Mouse (Mus musculus) hindbrain, embryonic 13.5 days (tissue): ENCODE data around the gene Ptges2. TPM values are rescaled to one million over a fixed set of nuclear protein-coding genes. Genes with fewer than 3 reads are reported as not detected.

Source experiments
- ATAC-seq: fragments of 200-750 bp; cut with Nextera tagmentation; 2 replicates; pipeline ENCODE4 v1.8.0; 2017; ENCODE audit warnings: moderate TSS enrichment; ENCODE audit not compliant: low FRiP score
- H3K27ac ChIP-seq: fragments of 300-500 bp; sonication (generic); 2 replicates; pipeline ENCODE4 v1.5.1; 2015; ENCODE audit warnings: inconsistent platforms, mild to moderate bottlenecking, moderate library complexity
- H3K27me3 ChIP-seq: fragments of 300-500 bp; sonication (generic); 2 replicates; pipeline ENCODE4 v1.6.1; 2015; ENCODE audit warnings: mild to moderate bottlenecking, inconsistent platforms
- H3K36me3 ChIP-seq: fragments of 300-500 bp; sonication (generic); 2 replicates; pipeline ENCODE4 v1.6.1; 2015; ENCODE audit warnings: mild to moderate bottlenecking, inconsistent platforms
- H3K4me1 ChIP-seq: fragments of 300-500 bp; sonication (generic); replicated peaks from 2 replicates; pipeline ENCODE4 v1.6.1; 2015; ENCODE audit warnings: inconsistent platforms
- H3K4me2 ChIP-seq: fragments of 300-500 bp; sonication (generic); 2 replicates; pipeline ENCODE4 v1.6.1; 2015; ENCODE audit warnings: inconsistent platforms, mild to moderate bottlenecking, moderate library complexity
- H3K4me3 ChIP-seq: fragments of 300-500 bp; sonication (generic); 2 replicates; pipeline ENCODE4 v1.5.1; 2015; ENCODE audit warnings: mild to moderate bottlenecking, inconsistent platforms
- H3K9ac ChIP-seq: fragments of 300-500 bp; sonication (generic); 2 replicates; pipeline ENCODE4 v1.6.1; 2015; ENCODE audit warnings: mild to moderate bottlenecking, inconsistent platforms
- H3K9me3 ChIP-seq: fragments of 300-500 bp; sonication (generic); 2 replicates; pipeline ENCODE4 v1.6.1; 2016; ENCODE audit warnings: inconsistent platforms
- WGBS: fragments of 180-500 bp; shearing (Covaris S2); methylation state at CpG from one replicate; pipeline ENCODE4 v1.1.7; 2015; 5-methylcytosine and 5-hydroxymethylcytosine counted together
- polyA plus RNA-seq: library from polyadenylated mRNA; unstranded; fragments of >200 nt; fragmentation: Nextera tagmentation; extraction: Ambion mirVana; gene quantifications from 2 replicates; pipeline ENCODE4 v1.2.1, GENCODE M21; 2015

Gene Ptges2
- polyA plus RNA-seq, 1 experiment from 2014 or later = 41.2 TPM

GRCm38 (mm10) chr2:32407144-32407824 is 11.6 kb downstream of the Ptges2 start:
- no peak for ATAC-seq
- Histone ChIP-seq H3K9ac (no peak overlapping the region), H3K4me3 (no peak overlapping the region), H3K9me3 (no peaks in the 10 kb centered on the region), H3K4me2 (no peak overlapping the region), H3K36me3 (peaks cover 16% of the 10 kb centered on the region), H3K4me1 (no peaks in the 10 kb centered on the region), H3K27me3 (no peaks in the 10 kb centered on the region), H3K27ac (no peak overlapping the region)
- WGBS = 80% methylated on average over 7 of the region's 7 CpGs

GRCm38 (mm10) chr2:32408429-32409424 is 13.0 kb downstream of the Ptges2 start:
- Histone ChIP-seq H3K36me3 (peaks cover 3% of the 10 kb centered on the region), H3K9me3 (no peaks in the 10 kb centered on the region), H3K4me3 (no peak overlapping the region), H3K4me2 (no peak overlapping the region), H3K4me1 (no peaks in the 10 kb centered on the region), H3K27me3 (no peaks in the 10 kb centered on the region), H3K27ac (no peak overlapping the region), H3K9ac (no peak overlapping the region; the same call in 1 of the 2 replicates)
- 73% methylated on average over 25 of the region's 25 CpGs for WGBS
- ATAC-seq = no peak

GRCm38 (mm10) chr2:32411407-32411806 is 15.7 kb downstream of the Ptges2 start:
- 87% methylated on average over 7 of the region's 7 CpGs for WGBS
- ATAC-seq = no peak
- Histone ChIP-seq H3K9me3 (no peaks in the 10 kb centered on the region), H3K27me3 (no peaks in the 10 kb centered on the region), H3K4me1 (no peaks in the 10 kb centered on the region), H3K4me2 (no peak overlapping the region), H3K36me3 (peaks cover 29% of the 10 kb centered on the region), H3K4me3 (no peak overlapping the region), H3K9ac (no peak overlapping the region), H3K27ac (no peak overlapping the region)

GRCm38 (mm10) chr2:32412742-32413531 is 17.2 kb downstream of the Ptges2 start:
- no peak for ATAC-seq

GRCm38 (mm10) chr2:32413936-32414335 is 18.2 kb downstream of the Ptges2 start:
- Histone ChIP-seq H3K9ac (no peak overlapping the region), H3K36me3 (peaks cover 54% of the 10 kb centered on the region), H3K9me3 (no peaks in the 10 kb centered on the region), H3K4me1 (no peaks in the 10 kb centered on the region), H3K27ac (no peak overlapping the region), H3K27me3 (no peaks in the 10 kb centered on the region), H3K4me2 (no peak overlapping the region), H3K4me3 (no peak overlapping the region)
- WGBS = 66% methylated on average over 5 of the region's 5 CpGs
- ATAC-seq = no peak

More at GRCm38 (mm10) chr2:32412742-32413531, 17.2 kb downstream of the Ptges2 start:
- Histone ChIP-seq H3K36me3 (peaks cover 44% of the 10 kb centered on the region), H3K4me2 (no peak overlapping the region), H3K27me3 (no peaks in the 10 kb centered on the region), H3K9ac (no peak overlapping the region), H3K27ac (no peak overlapping the region), H3K4me1 (no peaks in the 10 kb centered on the region), H3K9me3 (no peaks in the 10 kb centered on the region), H3K4me3 (no peak overlapping the region)
- 91% methylated on average over 6 of the region's 6 CpGs for WGBS

- peaks cover 73% of the 10 kb centered on the region for H3K36me3 ChIP-seq
- H3K27me3 ChIP-seq = no peaks in the 10 kb centered on the region
- H3K4me3 ChIP-seq = no peak overlapping the region
- H3K27ac ChIP-seq = no peak overlapping the region
- no peak overlapping the region for H3K4me2 ChIP-seq
- 94% methylated on average over 12 of the region's 12 CpGs for WGBS
- no peaks in the 10 kb centered on the region for H3K9me3 ChIP-seq
- H3K4me1 ChIP-seq = no peaks in the 10 kb centered on the region
- ATAC-seq = no peak
- H3K9ac ChIP-seq = no peak overlapping the region
Measured at GRCm38 (mm10) chr2:32415801-32416200, 20.1 kb downstream of the Ptges2 start.

- Histone ChIP-seq H3K4me2 (no peak overlapping the region), H3K36me3 (peaks cover 80% of the 10 kb centered on the region), H3K27me3 (no peaks in the 10 kb centered on the region), H3K4me1 (peaks cover under 1% of the 10 kb centered on the region; the same call in 1 of the 2 replicates), H3K9ac (no peak overlapping the region), H3K4me3 (no peak overlapping the region), H3K9me3 (no peaks in the 10 kb centered on the region), H3K27ac (no peak overlapping the region)
- ATAC-seq = no peak
- 93% methylated on average over 2 of the region's 2 CpGs for WGBS
Measured at GRCm38 (mm10) chr2:32416556-32416955, 20.9 kb downstream of the Ptges2 start.

- H3K4me3 ChIP-seq = no peak overlapping the region
- H3K27ac ChIP-seq = no peak overlapping the region
- WGBS = 92% methylated on average over 8 of the region's 8 CpGs
- H3K4me1 ChIP-seq = peaks cover 8% of the 10 kb centered on the region; the same call in 1 of the 2 replicates
- no peak overlapping the region for H3K4me2 ChIP-seq
- no peaks in the 10 kb centered on the region for H3K9me3 ChIP-seq
- H3K27me3 ChIP-seq = no peaks in the 10 kb centered on the region
- no peak for ATAC-seq
- peaks cover 81% of the 10 kb centered on the region for H3K36me3 ChIP-seq
- H3K9ac ChIP-seq = no peak overlapping the region
Measured at GRCm38 (mm10) chr2:32417486-32417885, 21.8 kb downstream of the Ptges2 start.

- Histone ChIP-seq H3K9ac (no peak overlapping the region), H3K27ac (no peak overlapping the region), H3K36me3 (peaks cover 81% of the 10 kb centered on the region), H3K4me1 (peaks cover 19% of the 10 kb centered on the region), H3K4me2 (no peak overlapping the region), H3K27me3 (no peaks in the 10 kb centered on the region), H3K9me3 (no peaks in the 10 kb centered on the region), H3K4me3 (no peak overlapping the region)
- no peak for ATAC-seq
- WGBS = 88% methylated on average over 12 of the region's 12 CpGs
Measured at GRCm38 (mm10) chr2:32418430-32419151, 22.9 kb downstream of the Ptges2 start.

GRCm38 (mm10) chr2:32419359-32419758 is 23.7 kb downstream of the Ptges2 start:
- Histone ChIP-seq H3K36me3 (peaks cover 73% of the 10 kb centered on the region), H3K27me3 (no peaks in the 10 kb centered on the region), H3K4me1 (peaks cover 27% of the 10 kb centered on the region), H3K4me2 (no peak overlapping the region), H3K4me3 (no peak overlapping the region), H3K9me3 (no peaks in the 10 kb centered on the region), H3K27ac (no peak overlapping the region), H3K9ac (no peak overlapping the region)
- 93% methylated on average over 3 of the region's 3 CpGs for WGBS
- ATAC-seq = no peak

- WGBS = 93% methylated on average over 12 of the region's 12 CpGs
- Histone ChIP-seq H3K36me3 (peaks cover 65% of the 10 kb centered on the region), H3K27ac (no peak overlapping the region), H3K4me1 (peaks cover 34% of the 10 kb centered on the region), H3K9ac (no peak overlapping the region), H3K27me3 (no peaks in the 10 kb centered on the region), H3K4me3 (no peak overlapping the region), H3K9me3 (no peaks in the 10 kb centered on the region), H3K4me2 (no peak overlapping the region)
- no peak for ATAC-seq
Measured at GRCm38 (mm10) chr2:32420066-32420608, 24.4 kb downstream of the Ptges2 start.
